Mouse (Mus musculus) CH12.LX (cell line): Measurements from ENCODE around the gene Prm2. TPM values are rescaled to one million over a fixed set of nuclear protein-coding genes. Genes with fewer than 3 reads are reported as not detected.

Experiments
- DNase-seq: peaks from one replicate; pipeline ENCODE4 v3.0.0-alpha.2; 2013; ENCODE audit errors: extremely low read depth
- H3K27ac ChIP-seq: 2 replicates; pipeline ENCODE4 v1.5.1; 2012; ENCODE audit warnings: low read depth, mild to moderate bottlenecking, control low read depth, moderate library complexity; ENCODE audit not compliant: insufficient read depth
- H3K27me3 ChIP-seq: replicated peaks from 2 replicates; pipeline ENCODE3; 2012; ENCODE audit warnings: inconsistent platforms
- H3K36me3 ChIP-seq, 2 experiments: replicated peaks in 1 of 2; 2 replicates each; pipeline versions ENCODE3 to v1.6.1; 2012; ENCODE audit warnings: inconsistent platforms in 1 of 2, low read length in 1 of 2, mild to moderate bottlenecking in 1 of 2, mixed read lengths in 1 of 2, moderate library complexity in 1 of 2; ENCODE audit not compliant: control insufficient read depth in 1 of 2, insufficient read depth in 1 of 2
- H3K4me1 ChIP-seq, 2 experiments: 2 replicates each; pipeline ENCODE4 v1.6.1; 2012; ENCODE audit warnings: inconsistent platforms in 1 of 2, moderate library complexity in 1 of 2; ENCODE audit not compliant: insufficient read depth in 2 of 2, control insufficient read depth in 1 of 2
- H3K4me2 ChIP-seq: 2 replicates; pipeline ENCODE4 v1.6.1; 2012; ENCODE audit warnings: low read depth, mild to moderate bottlenecking, control low read depth; ENCODE audit not compliant: poor library complexity, insufficient read depth, severe bottlenecking
- H3K4me3 ChIP-seq, 3 experiments: fragments of 150-350 bp in 1 of 3; sonication (generic) in 1 of 3; replicated peaks in 1 of 3; 2 replicates each; pipeline versions ENCODE3 to v1.5.1; 2011 to 2012; ENCODE audit warnings: low read depth in 2 of 3, low read length in 2 of 3, mild to moderate bottlenecking in 2 of 3, moderate library complexity in 2 of 3, control low read depth in 1 of 3, improper control_type of control experiment in 1 of 3, inconsistent platforms in 1 of 3, mixed read lengths in 1 of 3; ENCODE audit not compliant: poor library complexity in 1 of 3
- H3K79me2 ChIP-seq: replicated peaks from 2 replicates; pipeline ENCODE4 v1.6.1; 2012; ENCODE audit warnings: mild to moderate bottlenecking, moderate library complexity; ENCODE audit not compliant: control insufficient read depth, poor library complexity, insufficient read depth, severe bottlenecking; ENCODE audit errors: extremely low read depth
- H3K9ac ChIP-seq: 2 replicates; pipeline ENCODE4 v1.6.1; 2012; ENCODE audit warnings: low read depth, mild to moderate bottlenecking, control low read depth, moderate library complexity; ENCODE audit not compliant: insufficient read depth
- H3K9me3 ChIP-seq: replicated peaks from 2 replicates; pipeline ENCODE3; 2012; ENCODE audit warnings: low read length, inconsistent platforms, mixed read lengths
- BHLHE40 ChIP-seq: IDR thresholded peaks from 2 replicates; pipeline ENCODE4 v1.6.1; 2011; ENCODE audit warnings: mild to moderate bottlenecking, low read depth, low read length, improper control_type of control experiment
- CHD1 ChIP-seq: IDR thresholded peaks from 2 replicates; pipeline ENCODE4 v1.6.1; 2012; ENCODE audit warnings: low read depth, low read length, improper control_type of control experiment, inconsistent platforms
- CHD2 ChIP-seq: IDR thresholded peaks from 2 replicates; pipeline ENCODE4 v1.6.1; 2011; ENCODE audit warnings: low read length, improper control_type of control experiment
- CTCF ChIP-seq, 2 experiments: IDR thresholded peaks in 1 of 2; conservative IDR thresholded peaks in 1 of 2; 2 replicates each; pipeline ENCODE4 v1.5.1; 2011 to 2012; ENCODE audit warnings: low read depth in 2 of 2, low read length in 2 of 2, improper control_type of control experiment in 1 of 2, inconsistent platforms in 1 of 2, mild to moderate bottlenecking in 1 of 2, moderate library complexity in 1 of 2
- ELF1 ChIP-seq: IDR thresholded peaks from 2 replicates; pipeline ENCODE4 v1.6.1; 2014; ENCODE audit warnings: low read depth, mild to moderate bottlenecking, inconsistent platforms, low read length, improper control_type of control experiment
- EP300 ChIP-seq: IDR thresholded peaks from 2 replicates; pipeline ENCODE4 v1.6.1; 2011; ENCODE audit warnings: low read length, improper control_type of control experiment
- ETS1 ChIP-seq: conservative IDR thresholded peaks from 2 replicates; pipeline ENCODE4 v1.6.1; 2012; ENCODE audit warnings: low read depth, mild to moderate bottlenecking, inconsistent platforms, low read length, improper control_type of control experiment, moderate library complexity
- GABPA ChIP-seq: IDR thresholded peaks from 2 replicates; pipeline ENCODE4 v1.6.1; 2012; ENCODE audit warnings: low read depth, low read length, improper control_type of control experiment, inconsistent platforms; ENCODE audit not compliant: insufficient replicate concordance
- HCFC1 ChIP-seq: IDR thresholded peaks from 2 replicates; pipeline ENCODE4 v1.6.1; 2012; ENCODE audit warnings: low read depth, mild to moderate bottlenecking, inconsistent platforms, low read length, improper control_type of control experiment
- IRF4 ChIP-seq: IDR thresholded peaks from 2 replicates; pipeline ENCODE4 v1.6.1; 2014; ENCODE audit warnings: low read depth, mild to moderate bottlenecking, inconsistent platforms, low read length, improper control_type of control experiment
- JUN ChIP-seq: IDR thresholded peaks from 2 replicates; pipeline ENCODE4 v1.6.1; 2011; ENCODE audit warnings: low read depth, mild to moderate bottlenecking, low read length, improper control_type of control experiment, moderate library complexity; ENCODE audit not compliant: insufficient read depth
- KAT2A ChIP-seq: IDR thresholded peaks from 2 replicates; pipeline ENCODE4 v1.6.1; 2012; ENCODE audit warnings: low read length, improper control_type of control experiment, inconsistent platforms; ENCODE audit not compliant: insufficient replicate concordance
- MAFK ChIP-seq: IDR thresholded peaks from 2 replicates; pipeline ENCODE4 v1.6.1; 2011; ENCODE audit warnings: low read length, improper control_type of control experiment; ENCODE audit not compliant: insufficient replicate concordance
- MAZ ChIP-seq: IDR thresholded peaks from 2 replicates; pipeline ENCODE4 v1.6.1; 2012; ENCODE audit warnings: low read depth, mild to moderate bottlenecking, inconsistent platforms, low read length, improper control_type of control experiment, moderate library complexity
- MEF2A ChIP-seq: IDR thresholded peaks from 2 replicates; pipeline ENCODE4 v1.6.1; 2014; ENCODE audit warnings: low read depth, mild to moderate bottlenecking, inconsistent platforms, low read length, improper control_type of control experiment, borderline replicate concordance
- MXI1 ChIP-seq: IDR thresholded peaks from 2 replicates; pipeline ENCODE4 v1.6.1; 2011; ENCODE audit warnings: mild to moderate bottlenecking, low read depth, low read length, improper control_type of control experiment
- MYC ChIP-seq: IDR thresholded peaks from 2 replicates; pipeline ENCODE4 v1.6.1; 2011; ENCODE audit warnings: low read depth, mild to moderate bottlenecking, improper control_type of control experiment, low read length
- NELFE ChIP-seq: IDR thresholded peaks from 2 replicates; pipeline ENCODE4 v1.6.1; 2011; ENCODE audit warnings: low read depth, low read length, improper control_type of control experiment
- PAX5 ChIP-seq: IDR thresholded peaks from 2 replicates; pipeline ENCODE4 v1.6.1; 2012; ENCODE audit warnings: low read length, inconsistent platforms, mixed read lengths
- POLR2AphosphoS2 ChIP-seq: IDR thresholded peaks from 2 replicates; pipeline ENCODE4 v1.6.1; 2011; ENCODE audit warnings: low read depth, low read length, improper control_type of control experiment
- RAD21 ChIP-seq: IDR thresholded peaks from 2 replicates; pipeline ENCODE4 v1.6.1; 2011; ENCODE audit warnings: low read depth, mild to moderate bottlenecking, low read length, improper control_type of control experiment, moderate library complexity
- RCOR1 ChIP-seq: conservative IDR thresholded peaks from 2 replicates; pipeline ENCODE4 v1.6.1; 2012; ENCODE audit warnings: low read depth, mild to moderate bottlenecking, inconsistent platforms, low read length, improper control_type of control experiment
- TBP ChIP-seq: conservative IDR thresholded peaks from 2 replicates; pipeline ENCODE4 v1.6.1; 2011; ENCODE audit warnings: low read depth, low read length, improper control_type of control experiment
- TCF12 ChIP-seq: IDR thresholded peaks from 2 replicates; pipeline ENCODE4 v1.6.1; 2014; ENCODE audit warnings: low read depth, mild to moderate bottlenecking, inconsistent platforms, low read length, improper control_type of control experiment
- UBTF ChIP-seq: IDR thresholded peaks from 2 replicates; pipeline ENCODE4 v1.6.1; 2012; ENCODE audit warnings: low read depth, mild to moderate bottlenecking, inconsistent platforms, low read length, improper control_type of control experiment, moderate library complexity
- USF1 ChIP-seq: IDR thresholded peaks from 2 replicates; pipeline ENCODE4 v1.6.1; 2014; ENCODE audit warnings: low read depth, mild to moderate bottlenecking, inconsistent platforms, low read length, improper control_type of control experiment
- ZC3H11A ChIP-seq: IDR thresholded peaks from 2 replicates; pipeline ENCODE4 v1.6.1; 2012; ENCODE audit warnings: low read depth, mild to moderate bottlenecking, inconsistent platforms, low read length, improper control_type of control experiment
- ZMIZ1 ChIP-seq: IDR thresholded peaks from 2 replicates; pipeline ENCODE4 v1.6.1; 2012; ENCODE audit warnings: low read depth, mild to moderate bottlenecking, inconsistent platforms, low read length, improper control_type of control experiment
- ZNF384 ChIP-seq: IDR thresholded peaks from 2 replicates; pipeline ENCODE4 v1.6.1; 2012; ENCODE audit warnings: low read depth, low read length, improper control_type of control experiment, inconsistent platforms
- dilution Hi-C: fragments of 300-500 bp; cut with MboI; formaldehyde crosslinking; loops from 2 replicates; pipeline ENCODE4 v1.14.3; 2020; ENCODE audit warnings: low sequenced_read_pairs; ENCODE audit not compliant: extremely low pct_unique_long_range_greater_than_20kb, extremely low pct_ligation_motif_present
- in situ Hi-C: fragments of 300-500 bp; cut with MboI; formaldehyde crosslinking; loops from 3 replicates; pipeline ENCODE4 v1.14.3; 2019; ENCODE audit warnings: low sequenced_read_pairs, low pct_ligation_motif_present, low pct_unique_long_range_greater_than_20kb, mixed read lengths
- polyA plus RNA-seq: library from polyadenylated mRNA; unstranded; fragments of >175 nt; gene quantifications from 2 replicates; pipeline ENCODE4 v1.2.1, GENCODE M21; 2012; ENCODE audit warnings: low read depth; ENCODE audit not compliant: insufficient read length
- total RNA-seq, 2 experiments: library from RNA; depleted of rRNA; stranded (reverse); fragments of 300-350 nt in 1 of 2; fragments of >200 nt in 1 of 2; gene quantifications; 2 replicates each; pipeline ENCODE4 v1.2.3; 2012 to 2014

The Prm2 gene
- total and polyA plus RNA-seq, 3 experiments = not detected

- TF ChIP-seq MAZ = peak; percentile 97
- peak; percentile 51; the same call in 1 of the 2 replicates for TF ChIP-seq MAFK
- TF ChIP-seq TCF12 = 0 out of 2 replicates have a peak, but pooled peaks have one; percentile 73
- TF ChIP-seq HCFC1 = no peak
- peak; percentile 63; the same call in 1 of the 2 replicates for TF ChIP-seq CHD2
- no peak for TF ChIP-seq ZNF384
- TF ChIP-seq MXI1 = no peak
- TF ChIP-seq MEF2A = peak; percentile 97
- TF ChIP-seq ZMIZ1 = no peak
These were observed 26.3 kb downstream of the Prm2 start (continued) for GRCm38 (mm10) chr16:10769661-10770060.

GRCm38 (mm10) chr16:10768821-10769220 lies 27.1 kb downstream of the Prm2 start:
- TF ChIP-seq TBP = no peak
- TF ChIP-seq TCF12 = peak; percentile 32; the same call in 1 of the 2 replicates
- H3K79me2 ChIP-seq = no peaks in the 10 kb centered on the region
- no peaks in the 10 kb centered on the region for H3K9me3 ChIP-seq
- H3K9ac ChIP-seq = no peak overlapping the region
- H3K4me2 ChIP-seq = no peak overlapping the region; the same call in 1 of the 2 replicates
- dilution Hi-C loops (no loop called here), in situ Hi-C loops (no loop called here)
- no peaks in the 10 kb centered on the region for H3K36me3 ChIP-seq
- no peak overlapping the region for H3K4me3 ChIP-seq
- H3K27me3 ChIP-seq = peaks cover 3% of the 10 kb centered on the region
- H3K27ac ChIP-seq = no peak overlapping the region
- peaks cover 42 to 66% of the 10 kb centered on the region in 2 experiments for H3K4me1 ChIP-seq
- DNase-seq = no peak

- dilution Hi-C loops (no loop called here), in situ Hi-C loops (no loop called here)
- Histone ChIP-seq H3K27me3 (peaks cover 3% of the 10 kb centered on the region), H3K4me3 (no peak overlapping the region), H3K4me1 (peaks cover 37 to 57% of the 10 kb centered on the region in 2 experiments), H3K4me2 (no peak overlapping the region), H3K79me2 (no peaks in the 10 kb centered on the region), H3K9me3 (no peaks in the 10 kb centered on the region), H3K36me3 (no peaks in the 10 kb centered on the region), H3K27ac (no peak overlapping the region), H3K9ac (no peak overlapping the region)
- DNase-seq = peak; percentile 93
- no peak for TF ChIP-seq BHLHE40
- TF ChIP-seq USF1 = no peak
- 0 out of 2 replicates have a peak, but pooled peaks have one; percentile 50 for TF ChIP-seq MEF2A
- no peak for TF ChIP-seq CHD2
- peak; percentile 73 for TF ChIP-seq RAD21
- TF ChIP-seq ZC3H11A = peak; percentile 19; the same call in 1 of the 2 replicates
- no peak for TF ChIP-seq EP300
- TF ChIP-seq ETS1 = peak; percentile 38; the same call in 1 of the 2 replicates
- no peak for TF ChIP-seq POLR2AphosphoS2
- TF ChIP-seq MAZ = no peak
- no peak; the same call in 1 of the 2 replicates for TF ChIP-seq NELFE
- no peak for TF ChIP-seq TBP
- no peak for TF ChIP-seq MAFK
- no peak for TF ChIP-seq JUN
- TF ChIP-seq UBTF = no peak
- no peak for TF ChIP-seq CHD1
- peak; percentile 72 for TF ChIP-seq TCF12
- no peak for TF ChIP-seq KAT2A
- no peak for TF ChIP-seq ZMIZ1
- peak; percentile 66; the same call in 1 of the 2 replicates for TF ChIP-seq IRF4
- peak; percentile 86 for TF ChIP-seq ELF1
- TF ChIP-seq RCOR1 = no peak
- TF ChIP-seq CTCF (conservative IDR thresholded peaks at IDR 0.05 in 1 of 2, IDR thresholded peaks at IDR 0.05 in 1 of 2; ENCODE audit: low read depth in 2 of 2, low read length in 2 of 2) = peak; percentile 88 to 99
- no peak for TF ChIP-seq GABPA
- no peak for TF ChIP-seq MYC
- TF ChIP-seq PAX5 = no peak
These were observed 28.8 kb downstream of the Prm2 start for GRCm38 (mm10) chr16:10767158-10767557.
